In genomic region chr5:151418551-151418950, GRCm38 (mm10) we compare ENCODE assay signal across 30 mouse cellular contexts. TPM values are rescaled to one million over a fixed set of nuclear protein-coding genes. Genes with fewer than 3 reads are reported as not detected.
A peak's percentile ranks its signal among the peaks of the same experiment; 100 is the strongest.
DNase-seq lines count a peak whose midpoint lies in the region; ATAC-seq and TF ChIP-seq lines count a peak whose summit lies in the region.
"Had no signal": no experiment of that assay in that cellular context is flagged by ENCODE, and none has a peak within 500 bp of the region (broad histone marks: within the 10 kb centered on the region; RNA-seq: fewer than 3 reads in every experiment).

No protein-coding gene starts in this region.

- ATAC-seq in intestine, embryonic 16.5 days, result peak; percentile 64; the same call in 1 of the 2 replicates
- no peak; the same call in 1 of the 2 replicates for ATAC-seq in intestine, embryonic 15.5 days
- peak; percentile 78 for ATAC-seq in erythroblast, adult 5-6 weeks (replicated peaks; ENCODE audit: low FRiP score, poor library complexity, severe bottlenecking)
- peak; percentile 94 for ATAC-seq in liver, embryonic 13.5 days (ENCODE audit: low read depth)
- ATAC-seq in megakaryocyte-erythroid progenitor cell, adult 5-6 weeks (replicated peaks; ENCODE audit: low FRiP score, low TSS enrichment, poor library complexity, severe bottlenecking), result 0 out of 2 replicates have a peak, but pooled peaks have one; percentile 36
- ATAC-seq: CD4-positive, CD25-positive, alpha-beta regulatory T cell, adult 4 months; lung, postnatal 0 days had no signal

- H3K27ac ChIP-seq in intestine, embryonic 16.5 days (ENCODE audit: low read length), result no peak overlapping the region
- no peak overlapping the region for H3K27ac ChIP-seq in intestine, embryonic 15.5 days
- H3K27ac ChIP-seq in liver, embryonic 13.5 days, result no peak overlapping the region
- H3K27ac ChIP-seq in kidney, adult 2 months (ENCODE audit: insufficient read depth, low read depth, low read length), result no peak overlapping the region
- H3K27ac ChIP-seq: embryonic facial prominence, embryonic 10.5 days; forebrain, embryonic 12.5 days; heart, embryonic 13.5 days; limb, embryonic 10.5 days; macrophage; midbrain, embryonic 12.5 days had no signal

- 0 out of 2 replicates have a peak, but pooled peaks cover 2% of the 10 kb centered on the region for H3K4me1 ChIP-seq in intestine, embryonic 16.5 days (ENCODE audit: control insufficient read depth, insufficient read depth, low read length)
- H3K4me1 ChIP-seq in intestine, embryonic 15.5 days (replicated peaks), result no peaks in the 10 kb centered on the region
- H3K4me1 ChIP-seq in liver, embryonic 13.5 days (replicated peaks), result peaks cover 45% of the 10 kb centered on the region
- H3K4me1 ChIP-seq in kidney, adult 2 months (ENCODE audit: control insufficient read depth, insufficient read depth, low read length), result no peaks in the 10 kb centered on the region
- H3K4me1 ChIP-seq: limb, embryonic 10.5 days; midbrain, embryonic 12.5 days had no signal

- TF ChIP-seq POLR2A in kidney, adult 2 months (IDR thresholded peaks at IDR 0.05; ENCODE audit: low read depth, low read length), result no peak

- H3K4me3 ChIP-seq in intestine, embryonic 16.5 days (ENCODE audit: low read length), result no peak overlapping the region
- H3K4me3 ChIP-seq in intestine, embryonic 15.5 days (replicated peaks), result no peak overlapping the region
- H3K4me3 ChIP-seq in liver, embryonic 13.5 days (replicated peaks), result no peak overlapping the region
- H3K4me3 ChIP-seq in kidney, adult 2 months (ENCODE audit: insufficient read depth, low read depth, low read length), result no peak overlapping the region
- H3K4me3 ChIP-seq: embryonic facial prominence, embryonic 10.5 days; forebrain, embryonic 12.5 days; heart, embryonic 13.5 days; limb, embryonic 10.5 days; midbrain, embryonic 12.5 days had no signal

- no peak overlapping the region for H3K4me2 ChIP-seq in intestine, embryonic 16.5 days (ENCODE audit: low read depth, low read length)
- no peak overlapping the region for H3K4me2 ChIP-seq in intestine, embryonic 15.5 days (replicated peaks)
- H3K4me2 ChIP-seq in liver, embryonic 13.5 days, result peak overlapping the region; percentile 31
- H3K4me2 ChIP-seq: forebrain, embryonic 12.5 days; heart, embryonic 13.5 days; midbrain, embryonic 12.5 days had no signal

- no peaks in the 10 kb centered on the region for H3K9me3 ChIP-seq in intestine, embryonic 16.5 days (ENCODE audit: control insufficient read depth, low read length)
- no peaks in the 10 kb centered on the region for H3K9me3 ChIP-seq in intestine, embryonic 15.5 days
- H3K9me3 ChIP-seq in liver, embryonic 13.5 days (replicated peaks), result no peaks in the 10 kb centered on the region
- H3K9me3 ChIP-seq: embryonic facial prominence, embryonic 10.5 days; forebrain, embryonic 12.5 days; heart, embryonic 13.5 days; limb, embryonic 10.5 days; midbrain, embryonic 12.5 days had no signal

- TF ChIP-seq CTCF in kidney, adult 2 months (conservative IDR thresholded peaks at IDR 0.05; ENCODE audit: insufficient read depth, insufficient read length, low read depth, low read length), result no peak

- H3K9ac ChIP-seq in intestine, embryonic 16.5 days (ENCODE audit: low read depth, low read length), result no peak overlapping the region
- no peak overlapping the region for H3K9ac ChIP-seq in intestine, embryonic 15.5 days
- no peak overlapping the region for H3K9ac ChIP-seq in liver, embryonic 13.5 days
- H3K9ac ChIP-seq: forebrain, embryonic 12.5 days; heart, embryonic 13.5 days; midbrain, embryonic 12.5 days had no signal

- no peaks in the 10 kb centered on the region for H3K27me3 ChIP-seq in intestine, embryonic 16.5 days (replicated peaks; ENCODE audit: control insufficient read depth, insufficient read depth, low read length)
- no peaks in the 10 kb centered on the region for H3K27me3 ChIP-seq in intestine, embryonic 15.5 days (replicated peaks)
- H3K27me3 ChIP-seq in liver, embryonic 13.5 days, result no peaks in the 10 kb centered on the region
- H3K27me3 ChIP-seq in kidney, adult 2 months (replicated peaks; ENCODE audit: control insufficient read depth, insufficient read depth, low read length), result no peaks in the 10 kb centered on the region
- H3K27me3 ChIP-seq: forebrain, embryonic 12.5 days; heart, embryonic 13.5 days; midbrain, embryonic 12.5 days had no signal

- DNase-seq in liver, embryonic 13.5 days, result peak; percentile 80
- no peak for DNase-seq in thymus, postnatal 10 days (ENCODE audit: low spot score in 2 of 2)
- DNase-seq in kidney, adult 18-20 months, result no peak
- no peak for DNase-seq in kidney, adult 2 months
- DNase-seq: adrenal gland, postnatal 36 days; cerebellum, adult 2 months; heart, postnatal 14 days; kidney, adult 8-10 months; kidney, postnatal 10 days; right cerebral cortex, postnatal 14 days; thymus, postnatal 36 days had no signal

- no peaks in the 10 kb centered on the region for H3K36me3 ChIP-seq in intestine, embryonic 16.5 days (ENCODE audit: control insufficient read depth, insufficient read depth, low read length)
- no peaks in the 10 kb centered on the region for H3K36me3 ChIP-seq in intestine, embryonic 15.5 days
- no peaks in the 10 kb centered on the region for H3K36me3 ChIP-seq in liver, embryonic 13.5 days
- no peaks in the 10 kb centered on the region for H3K36me3 ChIP-seq in kidney, adult 2 months (ENCODE audit: control insufficient read depth, insufficient read depth, low read length)
- H3K36me3 ChIP-seq: embryonic facial prominence, embryonic 10.5 days; forebrain, embryonic 12.5 days; heart, embryonic 13.5 days; limb, embryonic 10.5 days; midbrain, embryonic 12.5 days had no signal

- WGBS in intestine, embryonic 16.5 days, result 92% methylated on average over 2 of the region's 2 CpGs
- WGBS in intestine, embryonic 15.5 days, result 90% methylated on average over 2 of the region's 2 CpGs
- WGBS in liver, embryonic 13.5 days (ENCODE audit: insufficient replicate concordance), result 39% methylated on average over 2 of the region's 2 CpGs
- 95% methylated on average over 2 of the region's 2 CpGs for WGBS in kidney, adult 2 months

RNA-seq across cellular contexts. Expression of gene Gm42906, which starts 9.4 kb away (rescaled TPM):
- polyA plus RNA-seq in intestine, embryonic 16.5 days (2015; fragmentation: Nextera tagmentation; extraction: Ambion mirVana), result not detected in 2 replicates
- not detected in 2 replicates for polyA plus RNA-seq in intestine, embryonic 15.5 days (2015; fragmentation: Nextera tagmentation; extraction: Ambion mirVana)
- total RNA-seq in erythroblast, adult 5-6 weeks (2015; ENCODE audit: low replicate concordance), result not detected in 2 replicates
- total RNA-seq in erythroblast, adult 5-6 weeks (2017; ENCODE audit: low replicate concordance), result not detected in 2 replicates
- polyA plus RNA-seq in liver, embryonic 13.5 days (2015; fragmentation: Nextera tagmentation; extraction: Ambion mirVana), result not detected in 2 replicates
- total RNA-seq in megakaryocyte-erythroid progenitor cell, adult 5-6 weeks (2014; fragmentation: Nextera tagmentation), result not detected in 2 replicates
- total RNA-seq in megakaryocyte-erythroid progenitor cell, adult 5-6 weeks (2017), result not detected in 2 replicates
- polyA plus RNA-seq in kidney, adult 2 months (2012; rRNA removed), result not detected in 2 replicates
- total RNA-seq: adrenal gland, postnatal 36 days; common myeloid progenitor, adult 5-6 weeks; gastrocnemius, postnatal 4 days; layer of hippocampus, postnatal 14 days; liver, adult 2 months; monocyte, adult 5-6 weeks; neutrophil, adult 5-6 weeks had no signal
- polyA plus RNA-seq: CD4-positive, CD25-positive, alpha-beta regulatory T cell, adult 4 months; cerebellum, adult 2 months; embryonic facial prominence, embryonic 10.5 days; forebrain, embryonic 12.5 days; heart, embryonic 13.5 days; hindbrain, embryonic 11.5 days; limb, embryonic 10.5 days; liver, adult 2 months; macrophage; midbrain, embryonic 12.5 days had no signal
